Mouse (Mus musculus) hematopoietic stem cell, adult 5-6 weeks (primary cell): ENCODE measurements around the gene Cd5l. TPM values are rescaled to one million over a fixed set of nuclear protein-coding genes. Genes with fewer than 3 reads are reported as not detected.
"Not testable (repeated sequence)": the region's sequence is repeated elsewhere in the genome, so short reads cannot be mapped to it uniquely, and the experiment has no call there.

Source experiments
- ATAC-seq, 2 experiments: fragments of 125-278 bp in 1 of 2; replicated peaks in 1 of 2; 2 replicates each; pipeline ENCODE4 v1.8.0; 2016 to 2017; ENCODE audit warnings: inconsistent platforms in 2 of 2, mild to moderate bottlenecking in 2 of 2, moderate number of reproducible peaks in 2 of 2, low read depth in 1 of 2, moderate TSS enrichment in 1 of 2; ENCODE audit not compliant: low FRiP score in 2 of 2, poor library complexity in 2 of 2, severe bottlenecking in 2 of 2, insufficient read depth in 1 of 2, low TSS enrichment in 1 of 2
- total RNA-seq: library from RNA; stranded (forward); fragments of 172-1452, 232-1000 nt; gene quantifications from 2 replicates; pipeline ENCODE4 v1.2.3, GENCODE M21; 2017

The Cd5l gene
- total RNA-seq = 0.74 and 2.1 TPM in 2 replicates

GRCm38 (mm10) chr3:87357581-87357980 is at the start of gene Cd5l:
TSS of gene Cd5l (plus strand) at chr3:87357881.
- ATAC-seq = no peak

DNA sequence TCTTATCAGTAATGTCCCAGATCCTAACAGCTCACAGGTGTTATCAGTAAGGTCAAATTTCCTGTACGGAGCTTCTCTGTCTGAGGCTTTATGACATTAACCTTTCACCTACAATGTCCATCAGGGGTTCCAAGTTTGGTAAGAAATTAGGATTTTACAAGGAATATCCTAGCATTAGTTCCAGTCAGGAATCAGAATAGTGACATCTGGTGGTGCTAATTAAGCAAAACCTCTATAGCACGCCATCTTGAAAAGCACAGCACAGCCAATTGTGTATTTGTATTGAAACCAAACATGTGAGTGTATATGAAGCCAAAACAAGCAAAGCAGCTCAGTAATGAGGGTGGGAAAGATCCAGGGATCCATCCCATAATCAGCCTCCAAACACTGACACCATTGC is 47.8 kb upstream of the Cd5l start:
- no peak for ATAC-seq

- no peak for ATAC-seq
These were observed 35.1 kb upstream of the Cd5l start for GRCm38 (mm10) chr3:87322557-87322956.

- no peak for ATAC-seq
These were observed 33.9 kb upstream of the Cd5l start for GRCm38 (mm10) chr3:87323778-87324177.

DNA sequence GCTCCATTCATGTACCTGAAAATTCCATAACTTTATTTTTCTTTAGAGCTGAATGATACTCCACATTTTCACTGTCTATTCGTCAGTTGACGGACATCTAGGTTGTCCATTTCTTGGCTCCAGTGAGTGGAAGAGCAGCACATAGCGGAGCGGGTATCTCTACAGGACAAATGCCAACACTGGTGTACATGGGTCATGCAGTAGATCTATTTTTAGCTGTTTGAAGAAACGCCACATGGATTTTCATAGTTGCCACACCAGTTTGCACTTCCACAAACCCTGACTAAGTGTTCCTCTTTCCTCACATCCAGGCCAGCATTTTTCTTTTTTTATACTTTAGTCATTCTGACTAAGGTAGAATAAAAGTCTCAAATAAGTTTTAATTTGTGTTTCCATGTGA is 19.8 kb upstream of the Cd5l start:
- ATAC-seq = no peak

DNA sequence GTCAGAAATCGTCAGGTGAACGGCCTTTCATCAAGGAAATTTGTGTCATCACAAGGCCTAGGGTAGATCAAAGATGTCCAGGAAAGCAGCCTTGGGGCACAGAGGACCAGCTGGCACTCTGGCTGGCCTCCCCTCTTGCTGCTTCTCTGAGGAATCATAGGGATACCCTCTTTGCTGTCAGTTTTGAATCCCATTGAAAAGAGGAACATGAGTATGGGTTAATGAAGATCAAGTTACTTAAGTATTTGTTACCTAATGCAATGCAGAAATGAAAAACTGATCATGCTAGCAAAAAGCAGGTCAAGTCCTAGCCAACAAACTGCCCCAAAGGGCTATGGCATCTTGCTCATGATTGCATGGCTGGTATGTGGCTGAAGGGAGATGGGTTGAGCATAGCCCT is 6.7 kb upstream of the Cd5l start:
- not testable (repeated sequence) for ATAC-seq

DNA sequence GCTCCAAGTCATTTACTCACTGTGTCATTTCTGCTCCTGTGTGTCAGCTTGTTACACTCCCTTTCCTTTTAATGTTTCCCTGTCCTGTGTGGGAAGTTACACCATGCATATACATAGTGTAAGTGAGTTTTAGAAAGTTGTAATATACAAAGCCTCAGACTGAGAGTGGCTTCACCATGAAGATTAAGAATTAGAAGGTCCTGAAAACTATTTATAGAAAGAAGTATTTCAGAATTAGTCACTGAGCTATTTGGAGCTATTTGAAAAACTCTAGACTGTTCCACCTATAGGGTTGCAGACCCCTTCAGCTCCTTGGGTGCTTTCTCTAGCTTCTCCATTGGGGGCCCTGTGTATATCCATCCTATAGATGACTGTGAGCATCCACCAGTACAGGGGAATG is 1.5 kb downstream of the Cd5l start:
- ATAC-seq = no peak

DNA sequence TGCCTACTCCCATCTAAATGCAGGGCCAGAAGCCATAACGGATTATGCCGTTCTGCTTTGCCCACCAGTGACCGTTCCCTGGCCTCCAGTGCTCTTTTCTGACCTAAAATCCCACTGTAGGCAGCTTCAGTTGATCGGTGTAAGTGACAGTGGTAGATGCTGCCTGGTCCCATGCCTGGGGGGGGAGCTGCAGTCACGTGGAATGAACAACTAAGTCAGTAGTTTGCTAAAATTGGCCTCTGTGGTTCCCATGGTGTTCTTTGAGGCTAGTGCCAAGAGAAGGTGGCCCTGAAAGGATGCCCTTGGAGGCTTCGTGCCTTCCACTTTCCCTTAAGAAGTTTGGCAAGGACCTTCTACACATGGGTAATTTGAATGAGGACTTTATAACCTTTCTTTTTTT is 2.8 kb downstream of the Cd5l start:
- no peak for ATAC-seq

GRCm38 (mm10) chr3:87365691-87366090 is 8.0 kb downstream of the Cd5l start:
- no peak for ATAC-seq

- no peak for ATAC-seq
These were observed 9.8 kb downstream of the Cd5l start for GRCm38 (mm10) chr3:87367511-87367910.

- peak; percentile 42 to 78; a peak in 2 of 4 replicates for ATAC-seq
These were observed 11.5 kb downstream of the Cd5l start for GRCm38 (mm10) chr3:87369181-87369580.

- ATAC-seq = peak; percentile 79 to 84
These were observed 18.8 kb downstream of the Cd5l start, which contains the start of gene Fcrl1 for GRCm38 (mm10) chr3:87376195-87377165. TSS of gene Fcrl1 (plus strand) at chr3:87376387.

DNA sequence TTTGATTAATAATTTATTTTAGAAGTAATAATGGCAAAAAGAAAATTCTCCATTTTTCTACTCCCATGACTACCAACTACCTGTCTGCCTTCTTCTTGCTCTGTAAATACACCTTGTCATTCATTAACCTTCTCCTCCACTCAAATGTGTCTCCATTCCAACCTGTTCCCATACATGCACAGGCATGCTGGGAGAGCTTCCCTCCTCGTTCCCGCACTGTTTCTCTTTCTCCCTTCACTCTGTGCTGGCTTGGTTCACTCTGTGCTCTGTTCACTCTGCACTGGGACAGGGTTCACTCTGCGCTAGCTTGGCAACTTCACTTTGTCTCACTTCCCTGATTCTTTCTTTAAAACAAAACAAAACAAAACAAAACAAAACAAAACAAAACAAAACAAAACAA is 19.5 kb downstream of the Cd5l start:
- ATAC-seq = no peak

GRCm38 (mm10) chr3:87377719-87378118 is 20.0 kb downstream of the Cd5l start:
- ATAC-seq = no peak

GRCm38 (mm10) chr3:87379641-87380315 is 22.1 kb downstream of the Cd5l start:
- ATAC-seq = not testable (repeated sequence)

DNA sequence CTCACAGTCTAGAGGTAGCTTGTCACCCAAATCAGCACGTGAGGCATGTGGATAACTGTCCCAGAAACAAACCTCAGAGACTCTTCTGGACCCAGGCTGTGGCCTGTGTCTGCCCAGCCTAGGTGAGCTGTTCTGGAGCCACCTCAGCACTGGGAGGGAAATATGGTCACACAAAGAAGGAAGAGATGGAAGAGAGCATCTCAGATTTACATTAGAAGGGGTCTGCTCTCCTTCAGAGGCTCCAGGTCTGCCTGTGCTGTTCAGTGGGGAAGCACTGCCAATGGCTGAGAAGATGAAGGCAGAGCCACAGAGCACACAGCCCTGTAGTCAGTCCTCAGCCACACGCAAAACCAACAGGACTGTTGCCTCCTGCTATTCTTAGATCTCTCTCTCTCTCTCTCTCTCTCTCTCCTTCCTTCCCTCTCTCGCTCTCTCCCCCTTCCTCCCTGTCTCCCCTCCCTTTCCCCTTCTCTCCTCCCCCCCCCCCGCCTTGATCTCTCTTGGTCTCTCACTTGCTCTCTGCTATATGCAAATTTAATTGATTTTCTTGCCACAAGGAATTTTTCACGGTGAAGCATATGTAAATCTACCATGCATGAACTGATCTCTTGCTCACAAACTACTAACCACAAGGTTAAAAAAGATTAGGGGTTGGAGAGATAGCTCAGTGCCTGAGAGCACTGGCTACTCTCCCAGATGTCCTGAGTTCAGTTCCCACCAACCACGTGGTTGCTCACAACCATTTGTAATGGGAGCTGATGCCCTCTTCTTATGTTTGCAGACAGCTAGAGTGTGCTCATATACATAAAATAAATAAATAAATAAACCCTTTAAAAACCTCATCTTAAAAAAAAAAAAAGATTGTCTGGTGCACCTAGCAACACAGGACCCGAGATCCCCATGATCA is 24.4 kb downstream of the Cd5l start:
- ATAC-seq = peak; percentile 17 to 21; a peak in 1 of 4 replicates

DNA sequence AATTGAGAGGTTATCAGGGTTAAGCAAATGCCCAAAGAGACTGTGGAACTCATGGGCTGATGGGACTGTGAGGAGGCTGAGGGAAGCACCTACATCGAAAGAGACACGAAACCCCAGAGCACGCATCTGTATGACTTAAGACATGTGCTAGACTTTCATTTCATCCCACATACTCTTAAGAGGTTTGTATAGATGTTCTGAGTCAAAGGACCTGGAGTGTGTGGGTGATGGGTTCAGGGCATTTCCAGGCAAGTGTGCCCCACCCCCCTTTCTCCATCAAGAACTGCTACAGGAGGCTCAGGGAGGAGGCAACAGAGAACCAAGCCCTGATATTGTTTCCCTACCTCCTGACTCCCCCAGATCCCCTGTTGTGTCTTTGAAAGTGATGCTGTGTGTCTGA is 25.6 kb downstream of the Cd5l start:
- no peak for ATAC-seq
